Mouse (Mus musculus): ENCODE measurements at regions not wholly inside any gene's neighbourhood (a gene's known extent, or its start where the extent isn't known, plus 50 kb on each side); places are given as distances from the start of the nearest gene placed in this dataset.
A peak's percentile ranks its signal among the peaks of the same experiment; 100 is the strongest.
"Not testable (repeated sequence)": the region's sequence is repeated elsewhere in the genome, so short reads cannot be mapped to it uniquely, and the experiment has no call there.

DNA sequence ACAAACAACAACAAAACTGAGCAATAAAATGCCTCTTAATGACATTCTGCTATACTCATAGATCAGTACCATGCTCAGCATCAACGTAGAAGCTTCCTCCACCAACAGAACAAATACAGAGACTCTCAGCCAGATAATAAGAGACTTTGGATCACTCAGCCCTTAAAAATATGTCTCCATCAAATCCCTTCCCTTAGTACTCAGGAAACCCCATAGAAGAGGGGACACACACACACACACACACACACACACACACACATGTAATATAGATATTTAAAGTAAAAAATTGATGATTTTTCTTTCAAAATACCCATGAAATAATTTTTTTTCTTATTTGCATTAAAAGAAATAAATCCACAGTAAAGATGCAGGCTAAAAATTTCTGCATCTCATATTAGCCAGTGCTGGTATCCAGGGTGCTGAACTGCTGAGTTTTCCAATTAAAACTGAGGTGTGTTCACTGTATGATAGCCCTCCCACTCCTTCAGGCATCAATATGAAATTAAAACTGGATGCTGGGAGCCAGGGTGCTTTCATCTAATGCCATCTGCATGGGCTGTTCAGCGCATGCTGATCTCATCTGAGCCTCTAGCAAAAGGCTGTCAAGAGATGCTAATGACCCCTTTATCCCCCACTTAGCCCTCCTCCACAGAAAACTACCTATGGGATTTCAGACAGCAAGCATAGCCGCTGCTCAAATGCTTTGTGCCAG lies 321.0 kb downstream of the Tm4sf1 start:
- DNase-seq = peak; percentile 72

DNA sequence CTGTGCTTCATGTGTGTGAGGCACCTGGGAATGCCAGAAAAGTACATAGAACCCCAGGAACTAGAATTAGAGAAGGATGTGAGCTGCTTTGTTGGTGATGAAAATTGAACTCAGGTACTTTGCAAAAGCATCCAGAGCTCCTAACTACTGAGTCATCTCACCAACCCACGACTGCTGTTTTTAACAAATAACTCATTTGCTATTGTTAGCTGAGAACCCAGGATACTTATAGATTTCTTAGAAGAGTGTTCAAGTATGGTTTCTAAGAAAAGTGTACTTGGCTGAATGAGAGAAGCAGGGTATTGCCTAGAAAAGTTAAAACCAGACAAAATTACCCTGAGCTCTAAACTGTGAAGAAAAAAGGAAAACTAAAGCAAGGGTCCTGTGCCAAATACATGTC lies 335.8 kb downstream of the Tm4sf1 start:
- no peak for DNase-seq

DNA sequence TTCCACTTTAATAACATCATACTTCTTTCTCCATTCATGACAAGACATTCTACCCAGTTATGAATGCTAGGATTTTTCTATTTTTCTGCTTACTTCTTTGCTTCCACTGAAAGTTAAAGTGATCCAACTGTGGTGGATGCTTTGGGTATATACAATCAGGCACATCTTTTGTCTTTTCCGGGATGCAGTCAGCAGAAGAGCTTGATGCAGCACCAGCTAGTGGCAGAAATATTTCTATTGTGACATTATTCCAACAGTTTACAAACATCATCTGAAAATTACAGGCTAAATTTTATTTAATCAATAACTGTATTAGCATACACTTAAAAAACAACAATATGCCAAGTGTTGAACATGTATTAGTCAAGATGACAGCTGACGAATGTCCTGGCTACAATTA lies 336.3 kb downstream of the Tm4sf1 start:
- DNase-seq = no peak

GRCm38 (mm10) chr3:56964156-56964555 lies 337.6 kb downstream of the Tm4sf1 start:
- peak; percentile 33 for DNase-seq

DNA sequence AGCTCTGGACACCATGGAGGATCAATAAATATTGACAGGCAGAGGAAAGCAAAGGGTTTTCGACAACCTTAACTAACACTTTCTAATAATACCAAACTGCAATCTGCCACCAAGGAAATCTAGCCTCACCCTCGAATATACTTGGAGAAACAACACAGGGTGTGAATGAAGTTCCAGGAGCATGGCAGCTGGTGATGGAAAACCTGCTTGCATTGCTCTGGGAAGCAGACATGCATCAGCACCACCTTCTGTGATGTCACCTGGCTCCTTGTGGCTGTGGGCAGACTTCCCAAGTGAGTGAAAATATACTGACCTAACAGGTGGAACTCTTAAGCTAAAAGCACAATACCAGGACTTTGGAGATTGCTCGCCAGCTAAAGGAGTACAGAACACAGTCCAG lies 338.5 kb downstream of the Tm4sf1 start:
- peak; percentile 72 for DNase-seq

GRCm38 (mm10) chr3:56962248-56963013 lies 339.4 kb downstream of the Tm4sf1 start:
- DNase-seq = peak; percentile 29

GRCm38 (mm10) chr3:56956978-56957377 lies 344.8 kb downstream of the Tm4sf1 start:
- no peak for DNase-seq

DNA sequence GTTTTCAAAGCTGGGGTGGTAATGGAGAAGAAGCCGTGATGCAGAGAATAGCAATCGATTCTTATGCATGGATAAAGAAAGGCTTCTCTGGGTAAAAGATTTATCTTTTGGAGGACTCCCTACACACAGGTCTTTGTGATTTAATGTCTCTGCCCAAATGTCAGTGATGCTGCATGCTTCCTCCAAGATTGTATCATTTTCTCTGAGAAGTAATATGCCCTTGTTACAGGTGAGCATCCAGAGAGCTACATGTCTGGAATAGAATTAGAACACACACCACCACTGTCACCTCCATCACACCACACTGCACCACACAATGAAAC lies 346.0 kb downstream of the Tm4sf1 start:
- no peak for DNase-seq

- peak; percentile 57 for DNase-seq
These were observed 346.5 kb downstream of the Tm4sf1 start for GRCm38 (mm10) chr3:56955098-56955798.

DNA sequence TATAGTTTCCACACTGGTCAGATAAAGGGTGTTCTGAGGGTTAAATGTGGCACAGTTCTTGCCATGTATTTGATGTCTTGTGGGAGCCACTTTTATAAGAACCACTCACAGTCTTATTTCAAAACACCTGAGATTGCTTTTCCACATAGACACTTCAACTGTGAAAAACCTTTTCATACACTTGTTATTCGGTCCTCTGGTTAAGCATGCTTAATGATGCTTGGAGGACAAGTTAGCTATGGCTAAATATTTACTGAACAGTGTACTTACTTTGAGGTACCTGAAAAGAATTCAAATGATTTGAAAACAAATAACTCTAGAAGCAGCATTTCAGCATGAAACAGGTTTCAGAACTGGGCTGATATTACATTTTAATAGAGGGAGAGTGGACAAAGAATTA lies 359.2 kb downstream of the Tm4sf1 start:
- DNase-seq = not testable (repeated sequence)

DNA sequence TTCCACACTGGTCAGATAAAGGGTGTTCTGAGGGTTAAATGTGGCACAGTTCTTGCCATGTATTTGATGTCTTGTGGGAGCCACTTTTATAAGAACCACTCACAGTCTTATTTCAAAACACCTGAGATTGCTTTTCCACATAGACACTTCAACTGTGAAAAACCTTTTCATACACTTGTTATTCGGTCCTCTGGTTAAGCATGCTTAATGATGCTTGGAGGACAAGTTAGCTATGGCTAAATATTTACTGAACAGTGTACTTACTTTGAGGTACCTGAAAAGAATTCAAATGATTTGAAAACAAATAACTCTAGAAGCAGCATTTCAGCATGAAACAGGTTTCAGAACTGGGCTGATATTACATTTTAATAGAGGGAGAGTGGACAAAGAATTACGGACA lies 372.8 kb downstream of the Tm4sf1 start:
- DNase-seq = not testable (repeated sequence)

- no peak for DNase-seq
These were observed 403.3 kb downstream of the Tm4sf1 start for GRCm38 (mm10) chr3:56898491-56898890.

DNA sequence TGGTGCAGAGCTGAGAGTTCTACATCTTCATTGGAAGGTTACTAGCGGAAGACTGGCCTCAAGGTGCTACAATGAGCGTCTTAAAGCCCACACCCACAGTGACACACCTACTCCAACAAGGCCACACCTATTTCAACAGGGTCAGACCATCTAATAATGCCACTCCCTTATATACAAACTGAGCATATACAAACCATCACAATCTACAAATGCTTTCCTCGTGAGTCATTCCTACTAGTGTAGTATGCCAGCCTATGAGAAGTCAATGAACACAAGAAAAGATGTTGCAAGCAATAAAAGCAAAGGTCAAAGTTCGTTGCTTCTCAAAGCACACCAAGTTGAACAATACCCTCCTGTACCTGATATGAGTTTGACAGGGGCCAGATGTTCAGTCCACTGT lies 424.7 kb downstream of the Tm4sf1 start:
- DNase-seq = no peak

DNA sequence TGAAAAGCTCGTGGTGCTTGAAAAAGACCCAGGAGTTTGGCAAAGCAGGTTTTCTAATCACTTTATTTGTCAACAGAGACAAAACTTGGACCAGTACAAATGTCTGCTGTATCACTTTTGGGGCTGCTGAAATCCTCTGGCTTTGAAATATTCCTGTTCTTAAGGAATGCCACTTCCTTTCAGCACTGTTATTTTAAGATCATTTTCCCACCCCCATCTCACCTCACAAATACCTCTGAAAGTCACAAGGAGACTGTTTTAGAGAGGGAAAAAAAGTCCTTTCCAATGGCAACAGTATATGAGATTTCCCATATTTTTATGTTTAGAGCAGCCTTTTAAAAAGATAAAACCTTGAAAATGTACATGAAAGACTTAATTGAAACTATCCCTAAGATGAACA lies 438.2 kb downstream of the Tm4sf1 start:
- DNase-seq = no peak

- DNase-seq = no peak
These were observed 441.9 kb downstream of the Tm4sf1 start for GRCm38 (mm10) chr3:56859841-56860240.

DNA sequence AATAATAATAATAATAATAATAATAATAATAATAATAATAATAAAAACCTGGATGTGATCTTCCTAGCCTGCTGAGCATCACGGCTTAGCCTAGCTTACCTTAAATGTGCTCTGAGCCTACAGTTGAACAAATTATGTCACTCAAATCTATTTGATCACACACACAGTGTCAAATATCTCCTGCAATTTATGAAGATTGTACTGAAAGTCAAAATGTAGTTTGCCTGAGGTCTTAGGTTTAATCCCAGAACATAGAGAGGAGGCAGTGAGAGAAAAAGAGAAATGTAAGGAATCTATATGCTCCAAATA lies 456.4 kb downstream of the Tm4sf1 start:
- no peak for DNase-seq

DNA sequence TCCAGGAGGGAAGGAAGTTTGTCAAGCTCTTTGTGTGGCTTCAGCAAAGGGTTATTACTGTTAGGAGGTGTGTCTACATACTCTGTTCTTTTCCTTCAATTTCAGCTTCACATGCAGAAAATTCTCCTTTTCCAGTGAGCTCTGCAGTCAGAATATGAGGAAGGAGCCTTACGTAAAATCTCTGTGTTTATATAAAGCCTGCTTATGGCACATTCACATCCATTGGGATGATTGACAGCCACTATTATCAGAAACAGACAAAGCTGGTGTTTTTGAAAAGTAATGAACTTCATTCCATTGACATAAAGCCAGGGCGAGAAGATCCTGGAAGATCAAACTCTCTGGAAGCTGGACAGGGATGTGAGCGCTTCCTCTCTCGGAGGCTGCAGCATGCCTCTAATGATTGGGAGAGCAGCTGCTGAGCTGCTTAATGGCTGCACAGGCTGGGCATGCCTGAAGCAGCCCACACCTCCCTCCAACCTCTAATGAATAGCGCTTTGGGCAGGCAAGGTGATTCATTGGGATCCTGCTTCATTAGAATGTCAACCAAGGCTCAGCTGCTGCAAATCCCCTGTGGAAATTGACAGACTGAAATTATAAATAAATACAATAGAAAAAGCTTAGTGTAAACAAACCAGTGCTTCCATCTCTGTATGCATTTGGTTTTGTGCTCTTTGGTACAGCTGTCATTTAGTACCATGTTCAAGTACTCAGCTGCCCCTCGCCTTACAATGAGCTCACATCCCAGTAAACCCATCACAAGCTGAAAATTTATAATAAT lies 456.9 kb downstream of the Tm4sf1 start:
- no peak for DNase-seq

DNA sequence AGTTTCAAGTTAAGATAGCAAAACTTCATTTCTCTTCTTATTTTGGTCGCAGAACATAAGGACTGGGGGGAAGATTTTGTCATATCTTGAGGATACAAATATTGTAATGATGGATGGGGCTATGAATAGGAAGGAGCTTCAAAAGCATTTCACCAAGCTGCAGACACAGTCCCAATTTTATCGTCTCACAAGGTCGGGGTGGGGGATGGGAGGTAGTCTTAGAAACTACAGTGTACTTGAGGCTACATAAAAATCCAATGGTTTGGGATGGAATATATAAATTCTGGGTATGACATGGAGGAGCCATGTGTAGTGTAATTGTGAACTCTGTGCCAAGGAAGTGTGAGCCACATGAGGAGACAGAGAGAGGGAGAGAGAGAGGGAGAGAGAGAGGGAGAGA lies 464.6 kb downstream of the Tm4sf1 start:
- no peak for DNase-seq

GRCm38 (mm10) chr3:56830315-56831097 lies 471.3 kb downstream of the Tm4sf1 start:
- DNase-seq = peak; percentile 88

DNA sequence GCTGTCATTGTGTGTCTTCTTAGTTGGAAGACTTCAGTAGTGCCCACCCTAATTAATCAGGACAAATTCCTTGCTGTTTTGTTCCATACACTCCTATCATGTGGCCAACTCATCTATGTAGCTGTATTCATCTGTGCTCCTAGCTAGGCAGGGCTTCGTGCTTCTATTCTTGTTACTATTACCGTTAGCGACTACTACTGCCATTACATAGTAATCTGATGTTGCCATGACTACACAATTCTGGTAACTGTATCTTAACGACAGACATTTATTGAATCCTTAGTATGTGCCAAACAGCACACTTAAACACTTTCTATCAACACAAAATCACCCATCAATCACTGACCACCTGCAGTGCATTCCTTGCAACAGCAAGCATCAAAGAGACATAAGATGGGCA lies 477.6 kb downstream of the Tm4sf1 start:
- no peak for DNase-seq

DNA sequence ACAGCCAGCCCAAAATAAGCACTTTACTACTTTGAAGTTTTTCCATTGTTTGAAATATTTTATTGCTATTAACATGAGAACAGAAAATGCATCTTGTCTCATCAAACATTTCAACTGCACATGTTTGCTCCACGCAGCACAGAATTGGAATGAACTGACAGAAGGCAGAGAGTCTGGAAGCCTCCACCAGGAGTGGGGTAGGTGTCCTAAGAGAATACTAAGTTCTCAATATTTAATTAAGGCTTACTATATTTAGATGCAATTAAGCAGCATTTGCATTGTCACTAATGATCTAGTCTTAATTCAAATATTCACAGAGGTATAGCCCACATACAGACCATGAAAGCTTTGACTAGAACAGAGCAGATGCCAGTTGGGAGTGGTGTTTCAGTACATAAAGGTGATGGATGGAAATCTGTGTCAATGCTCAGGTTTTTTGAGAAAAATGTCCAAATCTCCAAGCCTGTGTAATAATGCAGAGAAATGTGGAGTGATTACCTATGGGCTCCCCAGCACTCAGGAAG lies 491.2 kb downstream of the Tm4sf1 start:
- DNase-seq = no peak

- peak; percentile 12 for DNase-seq
These were observed 508.7 kb downstream of the Tm4sf1 start for GRCm38 (mm10) chr3:56793054-56793453.

All from heart, adult 11 months (tissue).